Mouse (Mus musculus): ENCODE results near the gene Mepce. TPM values are rescaled to one million over a fixed set of nuclear protein-coding genes. Genes with fewer than 3 reads are reported as not detected.
"Not testable (repeated sequence)": the region's sequence is repeated elsewhere in the genome, so short reads cannot be mapped to it uniquely, and the experiment has no call there.

The Mepce gene
- 10 to 100 TPM; 43.9 to 46.4 TPM for total RNA-seq (2021)
- polyA plus RNA-seq (2012; rRNA removed): 29.9 and 35.4 TPM in 2 replicates
- long read RNA-seq, transcript Mepce-201 (4 exons, 3,128 nt): major isoform, 16 of 18 reads
- long read RNA-seq, partial matches to known transcripts: 0 of 18 reads
- long read RNA-seq, other reads (novel, unspliced or antisense): 1 of 18 reads

DNA sequence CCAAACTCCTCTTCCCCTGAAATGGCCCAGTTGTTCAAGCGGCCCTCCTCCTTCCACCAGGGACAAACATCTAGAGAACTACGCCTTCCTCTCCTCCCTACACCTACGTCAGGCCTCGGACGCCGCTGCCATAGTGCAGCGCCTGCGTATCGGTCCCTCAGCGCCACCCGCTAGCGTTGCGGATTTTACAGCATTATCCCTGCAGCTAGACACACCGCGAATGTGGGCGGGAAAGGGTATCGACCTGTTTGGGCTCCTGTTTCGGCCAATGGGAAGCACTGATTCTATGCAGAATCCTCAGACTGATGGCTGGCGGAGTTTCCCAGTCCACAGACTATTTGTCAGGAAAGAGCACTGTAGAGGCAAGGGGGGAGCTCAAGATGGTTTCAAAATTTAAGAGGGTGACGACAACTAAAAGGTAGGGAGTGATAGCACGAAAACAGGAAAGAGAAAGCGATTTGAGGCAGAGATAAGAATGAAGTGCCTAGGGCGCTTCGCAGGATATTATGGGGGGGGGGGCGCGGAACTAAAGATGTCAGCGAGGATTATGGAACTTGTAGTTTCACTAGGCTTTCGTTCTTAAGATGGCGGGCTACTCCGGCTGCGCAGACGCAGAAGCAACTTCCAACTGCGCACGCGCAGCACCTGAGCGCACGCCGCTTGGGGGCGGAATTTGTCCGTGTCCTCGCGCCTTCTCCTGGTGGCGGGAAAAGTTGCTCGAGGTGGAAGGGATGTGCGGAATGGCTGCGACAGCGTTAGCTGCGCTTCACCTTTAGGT, at the start of gene Mepce, which contains the start of gene Zcwpw1:
Mepce (minus strand) TSS at position 505 of the 778 bp plus-strand sequence.
Zcwpw1 (plus strand) TSS at position 648 of the 778 bp plus-strand sequence.
- peak; percentile 96 for DNase-seq

DNA sequence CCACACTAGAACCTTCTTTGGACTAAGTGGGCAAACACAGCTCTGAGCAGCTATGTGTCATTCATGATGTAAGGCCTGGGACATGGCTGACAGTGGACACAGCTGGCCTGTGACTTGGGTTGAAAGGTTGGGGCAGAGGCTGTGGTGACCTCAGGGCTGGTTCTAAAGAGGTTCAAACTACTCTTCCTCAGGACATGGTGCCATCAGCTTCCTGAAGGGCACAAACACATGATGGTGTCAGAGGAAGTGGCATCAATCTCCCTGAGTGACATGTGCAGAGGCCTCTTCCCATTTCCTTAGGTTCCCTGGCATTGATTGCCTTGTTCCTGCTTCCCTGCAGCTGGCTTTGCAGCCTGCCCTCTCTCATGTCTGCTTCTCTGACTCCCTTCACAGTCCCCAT, 49.7 kb upstream of the Mepce start:
- not testable (repeated sequence) for DNase-seq

DNA sequence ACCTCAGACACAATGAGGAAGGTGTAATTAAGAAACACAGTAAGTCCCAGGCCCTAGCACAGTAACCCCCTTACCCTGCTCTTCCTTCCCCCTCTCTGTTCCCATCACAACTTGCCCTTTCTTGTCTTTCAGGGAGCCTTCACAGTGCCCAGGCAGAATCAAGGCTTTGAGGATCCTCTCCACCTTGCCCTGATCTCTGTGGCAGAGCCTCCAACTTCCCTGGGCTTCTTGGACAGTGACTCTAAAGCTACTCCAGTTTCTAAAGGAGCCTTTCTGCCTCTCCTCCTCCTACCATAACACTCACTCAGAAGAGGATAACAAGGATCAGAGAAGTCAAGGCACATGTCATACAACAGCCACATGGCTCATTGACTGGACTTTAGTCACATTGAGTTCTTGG, 49.2 kb upstream of the Mepce start:
- no peak for DNase-seq

DNA sequence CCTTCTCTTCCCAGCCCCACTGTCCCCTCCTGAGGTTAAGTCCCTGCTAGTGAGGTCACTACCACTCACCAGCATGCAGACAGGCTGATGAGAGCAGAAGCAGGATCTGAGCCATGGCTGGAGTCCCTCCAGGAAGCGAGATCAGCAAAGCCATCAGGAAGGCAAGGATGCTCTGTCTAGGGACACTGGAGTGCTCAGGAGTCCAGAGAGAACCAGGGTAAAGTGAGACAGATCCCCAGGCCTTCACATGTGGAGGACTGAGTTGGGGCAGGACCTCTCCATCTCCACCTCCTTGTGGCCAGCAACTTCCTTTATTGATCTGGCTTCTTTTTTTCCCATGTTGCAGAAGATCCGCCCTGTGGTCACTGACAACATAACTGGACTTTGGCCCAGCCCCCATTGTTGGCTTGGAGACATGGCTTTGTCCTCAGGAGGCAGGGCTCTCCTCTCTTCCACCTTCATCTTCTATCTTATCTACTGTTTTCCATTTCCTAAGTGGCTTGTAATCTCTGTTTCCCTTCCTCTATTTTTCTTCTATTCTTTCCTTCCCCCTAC, 48.6 kb upstream of the Mepce start, which contains the start of gene Pilra:
Pilra (minus strand) TSS at position 316 of the 555 bp plus-strand sequence.
- peak; percentile 10 for DNase-seq

DNA sequence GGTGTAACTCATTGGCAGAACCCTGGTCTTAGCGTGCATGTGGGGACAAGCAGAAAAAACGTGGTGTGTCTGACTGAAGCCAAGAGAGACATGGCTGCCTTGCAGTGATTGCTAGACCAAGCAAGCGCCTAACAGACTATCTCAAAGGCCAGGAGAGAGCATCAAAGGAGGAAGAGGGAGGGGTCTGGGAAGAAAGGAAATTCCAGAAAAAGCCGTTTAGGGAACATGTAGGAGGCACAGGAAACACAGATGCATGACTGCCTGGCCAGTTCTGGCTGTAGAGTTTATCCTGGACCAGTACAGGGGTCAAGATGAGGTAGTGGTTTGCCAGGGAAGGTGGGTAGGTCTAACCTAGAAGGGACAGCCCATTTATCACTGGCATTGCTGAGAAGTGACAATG, 46.0 kb upstream of the Mepce start:
- DNase-seq: no peak

DNA sequence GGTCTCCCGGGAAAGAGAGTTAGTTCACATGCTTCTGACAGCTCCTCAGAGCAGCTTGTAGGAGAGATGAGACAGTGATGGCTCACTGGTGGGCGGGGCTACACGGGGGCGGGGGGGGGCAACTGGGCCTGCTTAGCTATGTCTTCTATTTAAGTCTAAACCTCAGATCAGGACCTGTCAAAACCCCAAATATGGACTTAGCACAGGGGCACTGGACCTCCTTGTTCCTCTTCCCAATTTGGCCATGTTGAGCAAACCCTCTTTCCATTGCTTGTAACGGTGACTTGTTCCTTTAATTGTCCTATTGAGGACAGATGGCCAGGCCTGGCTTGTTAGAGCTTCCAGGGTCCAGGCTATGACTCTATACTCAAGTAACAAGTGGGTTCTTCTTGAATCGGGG, 44.1 kb upstream of the Mepce start:
- no peak for DNase-seq

DNA sequence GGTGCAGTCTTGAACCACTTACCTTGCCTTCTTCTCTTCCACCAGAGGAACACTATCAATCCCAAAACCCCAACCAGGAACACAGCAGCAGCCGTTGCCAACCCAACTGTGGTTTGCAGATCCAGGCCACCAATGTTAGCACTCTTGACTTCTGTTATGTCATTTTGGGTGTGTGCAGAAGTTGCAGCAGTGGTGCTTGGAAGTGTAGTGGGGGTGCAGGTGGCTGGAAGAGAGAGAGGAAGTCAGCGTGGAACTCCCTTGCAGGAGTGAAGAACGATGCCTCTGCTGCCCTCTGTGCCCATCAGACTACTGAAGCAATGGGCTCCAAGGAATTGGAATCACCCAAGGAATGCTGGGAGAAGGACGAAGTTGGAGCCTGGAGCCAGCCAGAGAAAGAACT, 43.7 kb upstream of the Mepce start:
- no peak for DNase-seq

DNA sequence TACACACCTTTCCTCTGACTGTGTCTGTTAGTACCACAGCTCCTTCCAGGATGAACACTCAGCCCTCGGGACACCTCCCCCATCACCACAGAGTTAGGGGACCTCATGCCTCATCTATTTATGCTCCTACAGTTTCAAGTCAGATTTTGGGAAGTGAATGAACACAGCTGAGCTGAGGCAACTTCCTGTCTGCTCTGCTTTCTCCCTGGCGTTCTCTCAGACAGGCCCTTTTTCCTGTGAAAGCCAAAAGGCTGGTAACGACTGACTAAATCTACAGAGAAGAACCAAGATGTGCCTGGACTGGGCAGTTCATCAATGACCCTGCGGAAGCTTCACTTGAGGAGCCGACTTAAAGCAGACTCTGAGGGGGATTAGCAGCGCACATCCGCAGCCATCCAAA, 42.8 kb upstream of the Mepce start:
- peak; percentile 7 for DNase-seq

DNA sequence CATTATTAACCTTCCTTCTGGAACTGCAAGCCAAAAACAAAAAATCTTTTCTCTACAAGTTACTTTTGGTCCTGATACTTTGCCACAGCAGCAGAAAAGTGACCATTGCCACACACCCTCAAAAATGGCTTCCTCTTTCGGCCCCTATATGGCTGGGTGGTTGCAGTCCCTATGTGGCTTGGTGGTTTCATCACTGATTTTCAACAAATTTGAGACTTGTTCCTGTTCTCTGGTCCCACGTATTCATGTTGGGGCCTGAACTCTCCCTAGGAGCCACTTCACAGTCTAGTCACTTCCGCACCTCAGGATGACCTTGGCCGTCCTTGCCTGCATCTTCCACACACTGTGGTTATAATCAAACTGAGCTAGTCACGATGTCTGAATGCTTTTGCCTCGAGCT, 41.2 kb upstream of the Mepce start:
- DNase-seq: peak; percentile 5

DNA sequence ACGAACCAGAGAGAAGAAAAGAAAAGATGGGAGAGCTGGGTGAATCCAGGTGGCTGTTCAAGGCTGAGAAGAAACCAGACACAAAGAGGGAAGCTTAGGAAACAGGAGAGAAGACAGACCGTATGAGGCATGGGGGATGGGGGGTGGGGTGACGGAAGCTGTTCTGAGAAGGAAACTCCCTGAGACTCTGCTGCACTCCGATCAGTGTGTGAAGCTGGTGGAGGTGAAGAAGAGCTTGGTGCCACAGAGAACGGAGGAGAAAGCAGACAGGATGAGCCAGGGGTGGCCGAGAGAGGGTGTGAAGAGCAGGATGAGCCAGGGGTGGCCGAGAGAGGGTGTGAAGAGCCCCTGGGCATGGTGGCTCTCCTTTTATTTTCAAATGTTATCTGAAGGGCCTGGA, 39.0 kb upstream of the Mepce start:
- DNase-seq: no peak

DNA sequence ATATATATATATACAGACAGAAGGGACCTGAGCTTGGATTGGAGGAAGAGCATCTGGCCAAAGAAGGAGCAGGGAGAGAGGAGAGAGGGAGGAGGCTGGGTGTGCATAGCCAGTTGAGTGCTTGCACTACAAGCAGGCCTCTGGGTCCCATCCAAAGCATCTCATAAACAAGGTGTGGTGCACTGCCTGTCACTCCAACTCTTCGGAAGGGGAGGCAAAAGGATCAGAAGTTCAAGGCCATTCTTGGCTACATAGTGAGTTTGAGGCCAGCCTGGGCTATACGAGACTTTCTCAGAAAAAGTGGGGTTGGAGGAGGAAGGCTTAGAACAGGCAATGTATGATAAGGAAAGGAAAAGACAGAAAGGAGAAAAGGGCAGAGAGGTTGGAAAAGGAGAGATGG, 38.5 kb upstream of the Mepce start:
- DNase-seq: no peak

DNA sequence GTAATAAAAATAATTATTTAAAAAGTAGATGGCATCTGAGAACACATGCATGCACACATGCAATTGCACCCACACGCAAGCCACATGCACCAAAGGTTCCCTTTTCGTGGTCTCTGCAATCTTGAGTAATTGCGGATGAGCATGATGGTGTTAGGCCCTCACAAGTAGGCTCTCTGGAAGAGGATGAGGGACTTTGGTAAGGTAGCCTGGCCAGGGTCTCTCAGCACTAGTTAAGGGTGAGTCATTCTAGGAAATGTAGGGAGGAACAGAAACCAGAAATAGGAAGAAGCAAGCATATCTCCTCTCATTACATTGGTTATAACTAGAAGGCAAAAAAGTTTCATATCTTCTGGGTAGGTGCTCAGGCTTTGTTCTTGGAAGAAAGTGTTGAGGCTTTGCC, 37.6 kb upstream of the Mepce start:
- DNase-seq: no peak

DNA sequence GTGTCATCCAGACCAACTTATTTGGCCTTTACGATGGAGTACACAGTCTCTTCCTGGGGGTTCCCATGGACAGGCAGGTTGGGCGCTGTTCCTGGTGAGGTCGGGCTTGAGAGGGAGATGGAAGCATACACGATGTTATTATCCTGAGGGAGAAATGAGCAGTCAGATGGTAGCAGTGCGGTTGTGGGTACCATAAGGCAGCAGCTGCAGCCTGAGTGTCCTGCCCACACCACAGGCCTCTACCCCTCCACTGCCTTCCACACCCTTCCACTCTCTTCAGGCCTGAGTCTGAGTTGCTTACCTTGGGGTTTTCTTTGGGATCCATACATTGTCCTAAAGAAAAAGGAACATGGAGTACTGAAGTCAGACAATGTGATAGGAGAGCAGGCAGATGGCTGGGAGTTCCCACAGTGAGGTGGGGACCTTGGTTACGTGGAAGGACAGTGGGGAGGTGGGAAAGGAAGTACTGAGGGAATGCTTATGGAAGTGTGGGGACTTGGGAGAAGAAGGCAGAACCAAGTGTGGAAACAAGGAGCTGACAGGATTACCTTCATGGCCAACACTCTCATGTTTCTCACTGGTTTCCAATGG, 36.1 kb upstream of the Mepce start:
- DNase-seq: no peak

DNA sequence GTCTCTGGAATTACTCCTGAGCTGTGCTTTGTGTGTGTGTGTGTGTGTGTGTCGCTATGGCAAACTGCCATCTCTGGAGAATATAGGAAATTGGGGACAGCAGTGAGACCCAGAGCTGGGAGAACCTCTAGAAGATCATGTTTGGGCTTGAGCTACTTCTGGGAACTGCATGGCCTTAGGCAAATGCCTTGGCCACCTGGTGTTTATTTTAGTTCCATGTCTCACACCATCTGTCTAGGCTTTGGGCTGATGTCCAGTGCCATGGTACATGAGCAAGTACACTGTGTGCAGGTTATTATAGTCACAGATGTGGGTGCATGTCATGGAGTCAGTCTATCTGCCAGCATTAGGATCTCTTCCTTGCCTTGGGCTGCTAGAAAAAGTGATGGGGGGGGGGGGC, 35.1 kb upstream of the Mepce start:
- no peak for DNase-seq

DNA sequence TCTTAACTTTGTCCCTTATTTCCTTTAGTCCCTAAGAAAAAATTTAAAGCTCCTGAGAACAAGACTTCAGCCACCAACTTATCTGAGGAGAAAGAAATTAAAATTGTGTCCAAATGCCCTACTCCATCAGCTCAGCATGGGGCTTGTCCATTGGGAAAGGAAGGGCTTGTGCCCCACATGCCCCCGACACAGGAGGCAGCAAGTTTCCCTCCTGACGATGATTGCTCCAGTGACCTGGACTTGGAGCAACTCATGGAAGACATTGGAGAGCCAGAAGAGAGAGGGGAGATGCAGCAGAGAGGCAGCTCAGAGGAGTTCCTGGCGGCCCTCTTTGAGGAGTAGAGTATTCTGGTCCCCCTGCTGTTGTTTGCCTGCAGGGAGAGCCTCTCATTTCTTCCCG, 34.7 kb upstream of the Mepce start:
- DNase-seq: no peak

DNA sequence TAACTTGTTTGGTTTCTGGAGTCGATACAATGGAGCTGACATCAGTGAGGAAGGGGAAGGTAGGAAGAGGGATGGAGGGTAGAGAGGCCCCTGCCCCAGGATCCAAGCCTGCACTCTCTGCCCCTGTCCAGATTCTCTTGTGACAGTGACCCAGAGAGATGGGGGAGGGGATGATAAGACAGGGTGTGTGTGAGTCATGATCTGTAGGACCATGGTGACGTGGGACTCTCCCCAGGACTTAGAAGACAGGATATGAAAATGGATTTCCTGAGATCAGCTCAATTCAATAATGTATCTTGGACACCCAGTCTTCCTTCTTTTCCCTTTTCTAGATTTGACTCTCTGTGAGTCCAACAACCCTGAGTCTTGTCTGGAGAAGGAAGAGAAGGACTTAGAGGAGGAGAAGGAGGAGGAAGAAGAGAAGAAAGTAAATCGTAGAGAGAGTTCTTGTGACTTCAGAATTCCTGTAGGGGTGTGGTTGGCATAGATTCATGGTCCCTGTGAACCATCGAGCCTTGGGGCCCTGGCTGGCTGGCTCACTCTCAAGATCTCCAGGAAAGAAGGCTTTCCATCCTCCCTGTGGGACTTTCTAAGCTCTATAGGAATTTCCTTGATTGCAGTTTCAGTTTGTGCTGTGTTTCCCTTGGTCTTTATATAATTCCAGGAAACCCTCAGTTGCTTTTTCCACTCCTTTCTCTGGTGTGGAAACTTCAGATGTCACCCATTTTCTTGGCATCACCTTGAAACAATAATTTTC, 30.2 kb upstream of the Mepce start:
- no peak for DNase-seq

DNA sequence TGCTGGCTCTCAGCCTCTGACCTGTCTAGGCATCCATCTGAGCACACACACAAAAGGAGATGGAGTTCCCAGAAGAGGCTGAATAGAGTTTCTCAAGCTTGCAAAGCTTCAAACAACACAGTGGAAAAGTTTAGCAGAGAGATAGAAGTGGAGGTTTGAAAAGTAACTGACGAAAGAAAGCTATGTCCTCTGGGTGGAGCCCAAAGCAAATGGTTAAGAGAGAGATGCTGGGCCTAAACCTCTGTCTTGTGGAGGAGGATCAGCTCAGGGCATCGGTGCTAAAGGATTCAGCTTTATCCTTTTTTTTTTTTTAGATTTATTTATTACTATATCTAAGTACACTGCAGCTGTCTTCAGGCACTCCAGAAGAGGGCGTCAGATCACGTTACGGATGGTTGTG, 20.9 kb upstream of the Mepce start:
- DNase-seq: no peak

DNA sequence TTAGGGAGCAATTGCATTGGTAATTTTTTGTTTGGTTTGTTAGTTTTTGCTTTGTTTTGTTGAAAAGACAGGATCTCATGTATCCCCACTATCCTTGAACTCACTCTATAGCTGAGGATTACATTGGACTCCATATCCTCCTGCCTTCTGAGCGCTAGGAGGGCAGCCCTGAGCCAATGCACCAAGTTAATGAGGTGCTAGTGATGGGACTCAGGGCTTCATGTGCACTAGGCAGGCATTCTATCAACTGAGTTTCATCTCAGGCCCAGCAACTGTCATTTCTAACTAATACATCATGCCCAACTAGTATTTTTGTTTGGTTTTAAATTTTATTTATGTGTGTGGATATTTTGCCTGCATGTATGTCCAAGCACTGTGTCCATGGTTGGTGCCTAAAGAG, 18.7 kb upstream of the Mepce start:
- DNase-seq: no peak

DNA sequence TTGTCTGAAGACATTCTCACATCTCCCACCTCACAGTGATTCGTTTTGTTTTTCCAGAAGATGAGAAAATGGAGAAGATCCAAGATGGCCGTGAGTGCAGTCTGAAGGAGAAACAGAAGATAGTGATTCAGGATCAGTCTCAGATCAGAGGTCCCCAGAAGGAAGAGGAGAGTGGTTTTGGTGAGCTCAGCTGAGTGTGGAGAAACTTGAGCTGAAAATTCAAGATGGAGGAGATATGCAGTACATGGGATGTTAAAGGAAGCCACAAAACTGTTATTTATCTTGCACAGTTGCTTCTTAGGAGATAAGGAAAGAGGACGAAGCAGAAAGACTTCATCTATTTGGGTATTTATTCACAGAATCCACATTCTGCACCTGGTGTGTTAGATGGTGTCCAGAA, 13.5 kb upstream of the Mepce start:
- no peak for DNase-seq

DNA sequence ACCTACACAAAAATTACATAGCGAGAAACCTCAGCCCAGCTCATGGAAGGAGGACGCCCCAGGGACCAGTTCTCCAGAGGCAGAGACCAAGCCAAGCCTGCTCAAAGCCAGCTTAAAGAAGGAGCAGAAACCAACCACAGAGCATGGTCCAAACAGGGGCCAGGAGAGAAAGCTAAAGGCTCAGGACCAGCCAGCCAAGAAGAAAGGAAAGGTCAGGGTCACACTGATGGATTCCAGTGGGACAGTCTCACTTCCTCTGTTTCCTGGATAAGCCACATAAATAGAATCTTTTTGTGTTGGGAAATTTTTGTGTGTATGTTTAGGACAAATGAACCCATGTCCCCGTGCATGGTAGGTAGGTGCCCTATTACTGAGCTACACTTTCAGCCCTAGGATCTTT, 9.2 kb upstream of the Mepce start:
- peak; percentile 58 for DNase-seq

DNA sequence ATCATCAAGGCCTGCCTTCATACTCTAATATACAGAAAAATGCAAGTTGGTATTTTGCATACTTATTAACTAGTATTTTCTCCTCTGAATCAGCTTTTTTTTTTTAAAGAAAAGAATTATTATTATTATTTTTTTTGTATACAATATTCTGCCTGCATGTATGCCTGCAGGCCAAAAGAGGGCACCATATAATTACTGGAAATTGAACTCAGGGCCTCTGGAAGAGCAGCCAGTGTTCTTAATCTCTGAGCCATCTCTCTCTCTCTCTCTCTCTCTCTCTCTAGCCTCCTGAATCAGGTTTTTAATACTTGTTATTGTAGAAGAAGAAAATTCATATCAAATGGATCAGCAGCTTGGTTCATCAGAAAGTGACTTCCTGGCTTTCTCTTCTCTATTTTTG, 4.1 kb upstream of the Mepce start:
- no peak for DNase-seq

DNA sequence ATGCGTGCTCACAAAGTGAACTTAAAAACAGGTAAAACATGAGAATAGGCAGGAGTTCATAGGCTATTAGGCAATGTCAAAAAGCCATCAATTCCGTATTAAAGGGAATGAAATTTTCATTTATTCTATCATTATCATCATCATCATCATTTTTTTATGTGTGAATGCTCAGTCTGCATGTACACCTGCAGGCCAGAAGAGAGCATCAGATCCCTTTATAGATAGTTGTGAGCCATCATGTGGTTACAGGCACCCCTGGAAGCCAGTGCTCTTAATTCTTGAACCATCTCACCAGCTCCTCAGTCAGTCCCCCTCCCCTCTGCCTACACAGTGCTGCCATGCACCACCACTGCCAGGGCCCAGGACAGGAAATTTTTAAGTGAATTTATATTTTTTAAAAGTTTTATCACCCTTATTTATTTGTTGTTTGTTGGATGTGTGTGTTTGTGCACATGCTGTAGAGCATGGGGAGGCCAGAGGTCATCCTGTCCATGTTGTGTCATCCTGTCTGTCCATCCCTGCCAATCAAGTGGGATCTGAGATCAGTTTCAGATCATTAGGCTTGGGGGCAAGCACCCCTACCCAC, 1.6 kb upstream of the Mepce start:
- no peak for DNase-seq

Measured in adrenal gland, adult 2 months (tissue).